Mouse (Mus musculus) left cerebral cortex, adult 2 months (tissue): ENCODE measurements around the gene Mss51. TPM values are rescaled to one million over a fixed set of nuclear protein-coding genes. Genes with fewer than 3 reads are reported as not detected.
A peak's percentile ranks its signal among the peaks of the same experiment; 100 is the strongest.

ENCODE experiments used
- DNase-seq, 2 experiments: peaks; one replicate each; pipeline ENCODE4 v3.0.0; 2021 to 2022; ENCODE audit warnings: low spot score in 2 of 2, mixed read lengths in 1 of 2; ENCODE audit errors: extremely low spot score in 1 of 2
- H3K27ac ChIP-seq: fragments of 200-600 bp; 2 replicates; pipeline ENCODE4 v1.8.1; 2022
- H3K4me3 ChIP-seq: fragments of 200-600 bp; 2 replicates; pipeline ENCODE4 v1.8.1; 2022
- CTCF ChIP-seq: fragments of 200-600 bp; IDR thresholded peaks from 2 replicates; pipeline ENCODE4 v1.8.1; 2022; ENCODE audit warnings: antibody characterized with exemption, mild to moderate bottlenecking, moderate library complexity
- intact Hi-C: fragments of 180-260 bp; cut with DNase I; formaldehyde crosslinking; loops from one replicate; pipeline ENCODE4 v1.15.1; 2025
- total RNA-seq, 2 experiments: library from RNA; stranded (reverse); gene quantifications; 2 replicates each; pipeline ENCODE4 v1.2.3; 2021

Mss51 gene
- total RNA-seq, 2 experiments from 2014 or later = 0.97 to 1.2 TPM

DNA sequence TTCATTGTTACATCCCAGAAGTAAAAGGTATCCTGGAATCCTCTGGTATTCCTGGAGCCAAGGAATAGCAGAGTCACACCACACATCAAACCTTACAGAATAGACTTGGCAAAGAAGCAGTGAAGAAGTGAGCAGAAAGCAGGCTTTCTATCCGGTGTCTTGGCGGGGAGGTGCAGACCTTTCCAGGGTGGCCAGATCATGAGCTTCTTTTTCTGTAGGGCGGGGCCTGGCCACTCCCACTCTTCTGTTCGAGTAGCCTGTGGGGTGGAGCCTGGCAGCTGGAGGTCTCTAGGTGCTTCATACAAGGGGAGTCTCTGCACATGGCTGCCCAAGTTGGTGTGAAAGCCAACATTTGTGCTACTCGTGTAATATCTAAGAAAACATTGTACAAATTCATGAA, 15.5 kb downstream of the Mss51 start:
- DNase-seq = no peak
- no peak overlapping the region for H3K4me3 ChIP-seq
- no peak overlapping the region for H3K27ac ChIP-seq
- no peak for TF ChIP-seq CTCF
- intact Hi-C loops = no loop called here

DNA sequence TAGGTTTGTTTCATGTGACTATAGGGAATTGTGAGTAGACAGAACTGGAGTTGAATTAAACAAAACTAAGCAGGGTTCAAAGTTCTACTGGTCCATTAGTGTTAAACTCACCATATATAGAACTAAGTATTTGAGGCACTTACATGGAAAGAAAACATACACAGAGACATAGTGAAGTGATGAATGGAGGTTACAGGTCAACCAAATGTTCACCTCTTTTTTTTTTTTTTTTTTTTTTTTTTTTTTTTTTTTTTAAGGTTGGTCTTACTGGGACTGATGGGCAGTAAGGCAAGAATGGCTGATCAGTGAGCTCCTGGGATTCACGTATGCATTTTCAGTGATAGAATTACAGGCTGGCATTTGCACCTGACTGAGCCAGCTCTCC, 16.5 kb downstream of the Mss51 start:
- peak overlapping the region; percentile 61 for H3K4me3 ChIP-seq
- TF ChIP-seq CTCF = no peak
- no peak for DNase-seq
- intact Hi-C loops = no loop called here
- H3K27ac ChIP-seq = peak overlapping the region; percentile 79; the same call in 1 of the 2 replicates

DNA sequence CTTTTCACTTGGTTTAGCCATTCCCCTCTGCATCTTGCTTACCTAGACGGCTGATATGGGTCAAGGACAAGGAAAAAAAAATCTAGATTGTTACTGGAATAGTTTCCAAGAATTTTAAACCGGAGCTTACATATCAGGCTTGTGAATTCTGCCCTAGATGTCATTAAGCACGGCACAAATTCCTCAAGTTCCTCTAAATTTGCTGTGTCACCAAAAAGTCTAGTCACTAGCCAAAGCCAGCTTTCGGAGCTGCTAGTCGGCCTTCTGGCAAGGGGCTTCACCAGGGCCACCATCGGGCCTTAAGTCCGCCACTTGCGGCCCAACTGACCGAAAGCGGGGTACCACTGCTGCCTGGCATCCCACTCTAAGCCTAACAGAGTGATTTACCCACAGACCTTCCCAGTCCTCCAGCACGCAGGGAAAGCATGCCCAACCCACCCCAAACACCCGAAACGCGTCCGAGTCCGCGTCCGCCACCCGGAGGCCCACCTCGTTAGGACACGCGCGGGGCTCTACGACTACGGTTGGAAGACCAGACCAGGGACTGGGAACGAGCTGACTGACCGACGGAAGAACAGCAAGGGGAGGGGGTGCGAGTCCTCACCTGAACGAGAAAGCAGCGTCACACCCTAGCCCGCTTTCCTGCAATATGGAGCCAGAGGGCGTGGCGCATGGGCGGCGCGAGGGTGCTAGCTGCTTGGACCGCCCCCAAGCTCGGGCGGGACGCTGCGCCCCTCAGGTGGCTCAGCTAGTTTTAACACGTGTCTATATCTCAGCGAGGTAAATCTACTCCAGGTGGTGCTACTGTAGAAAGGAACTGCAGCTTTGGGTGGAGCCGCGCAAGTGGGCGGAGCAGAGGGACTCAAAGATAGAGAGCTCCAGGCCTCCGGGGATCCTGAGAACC, 17.2 kb downstream of the Mss51 start, which contains the start of gene Anxa7:
Anxa7 (minus strand) TSS at position 843 of the 904 bp plus-strand sequence.
- DNase-seq = peak; percentile 71 to 73
- Histone ChIP-seq H3K4me3 (peak within 1 kb of the TSS; percentile 61), H3K27ac (peak within 1 kb of the TSS; percentile 79)
- no peak; the same call in 1 of the 2 replicates for TF ChIP-seq CTCF
- intact Hi-C loops = no loop called here

DNA sequence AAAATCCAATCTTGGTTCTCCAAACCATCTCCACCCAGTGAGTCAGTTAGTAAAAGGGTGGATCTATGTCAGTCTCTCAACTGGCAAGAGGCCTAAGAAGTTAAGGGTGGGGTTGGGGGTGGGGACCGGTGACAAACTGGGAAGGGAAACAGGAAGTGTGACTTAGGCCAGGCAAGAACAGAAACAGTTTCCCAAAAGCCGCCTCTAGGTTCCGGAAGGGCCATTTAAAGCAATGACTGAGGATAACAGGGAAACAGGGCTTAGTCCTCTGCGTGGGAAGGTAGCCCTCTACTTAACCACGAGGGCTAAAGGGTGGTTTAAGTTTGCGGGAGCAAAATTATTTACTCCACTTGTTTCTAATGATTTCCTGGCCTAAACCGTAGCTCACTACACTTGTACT, 17.9 kb downstream of the Mss51 start:
- intact Hi-C loops = no loop called here
- H3K27ac ChIP-seq = peak overlapping the region; percentile 79
- no peak for DNase-seq
- TF ChIP-seq CTCF = no peak; the same call in 1 of the 2 replicates
- peak overlapping the region; percentile 61 for H3K4me3 ChIP-seq

DNA sequence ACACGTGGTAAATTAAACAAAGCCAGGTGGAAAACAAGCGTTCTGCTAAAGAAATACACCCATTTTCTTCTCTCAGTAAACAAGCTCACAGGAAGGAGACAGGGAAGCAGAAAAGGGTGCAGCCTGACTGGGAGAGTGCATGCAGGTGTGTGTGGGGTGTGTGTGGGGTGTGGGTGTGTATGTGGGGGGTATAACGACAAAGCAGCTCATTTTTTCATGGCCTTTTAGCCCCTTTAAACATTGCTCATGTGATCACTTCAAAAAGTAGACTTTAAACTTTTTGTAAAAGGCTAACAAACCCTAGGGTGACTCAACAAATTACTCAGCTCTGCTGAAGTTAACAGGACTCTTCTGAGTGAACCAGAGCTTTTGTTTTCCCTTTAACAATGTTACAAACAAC, 18.3 kb downstream of the Mss51 start:
- Histone ChIP-seq H3K4me3 (peak overlapping the region; percentile 61), H3K27ac (no peak overlapping the region; the same call in 1 of the 2 replicates)
- DNase-seq = no peak
- intact Hi-C loops = no loop called here
- TF ChIP-seq CTCF = no peak

DNA sequence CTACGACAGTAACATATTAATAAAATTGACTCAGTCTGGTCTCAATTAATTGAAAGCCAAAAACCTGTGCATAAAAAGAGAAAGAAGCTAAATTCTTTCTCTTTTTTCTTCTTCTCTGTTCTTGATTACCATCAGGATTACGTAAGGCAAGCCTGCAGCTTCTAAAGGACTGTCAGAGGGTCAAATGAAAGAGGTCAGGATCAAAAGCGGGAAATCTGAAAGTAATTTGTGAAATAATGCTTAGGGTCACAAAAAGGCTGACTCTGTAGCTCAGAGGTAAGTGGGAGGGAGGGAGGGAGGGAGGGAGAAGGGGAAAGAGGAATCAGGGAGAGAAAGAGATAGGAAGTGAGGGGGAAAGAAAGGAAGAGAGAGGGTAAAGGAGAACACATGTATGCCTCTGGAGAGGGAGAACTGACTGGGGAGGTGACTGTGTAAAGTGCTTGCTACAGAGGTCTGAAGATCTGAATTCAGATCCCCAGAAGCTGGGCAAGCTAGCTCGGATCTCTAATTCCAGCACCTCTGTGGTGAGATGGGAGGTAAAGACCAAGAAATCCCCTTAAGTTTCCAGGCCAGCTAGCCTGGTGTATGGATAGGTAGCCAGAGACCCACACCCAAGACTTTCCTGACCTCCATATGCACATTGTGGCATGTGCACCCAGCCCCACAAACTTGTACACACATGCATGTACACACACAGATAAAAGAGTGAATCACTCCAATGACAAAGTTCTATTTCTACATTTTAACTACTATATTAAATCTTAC, 19.3 kb downstream of the Mss51 start:
- no peak overlapping the region for H3K4me3 ChIP-seq
- H3K27ac ChIP-seq = no peak overlapping the region
- TF ChIP-seq CTCF = no peak
- intact Hi-C loops = no loop called here
- DNase-seq = no peak

DNA sequence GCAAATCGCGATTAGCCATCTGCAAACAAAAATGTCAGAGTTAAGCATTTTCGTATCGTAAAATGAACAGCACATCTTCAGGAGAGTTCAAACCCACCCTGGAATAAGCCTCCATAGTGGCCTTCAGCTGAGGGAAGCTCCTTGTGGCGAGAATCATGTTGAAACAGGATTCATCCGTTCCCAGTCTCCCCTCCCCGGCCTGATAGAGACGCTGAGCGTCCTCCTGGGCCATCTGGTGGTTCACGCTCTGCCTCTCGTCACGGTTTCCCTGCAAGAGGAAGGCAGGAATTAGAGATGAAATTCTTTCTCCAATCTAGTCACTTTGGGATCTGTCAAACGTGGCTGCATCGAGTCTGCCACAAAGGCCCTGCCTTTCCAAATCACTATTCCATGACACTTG, 36.5 kb downstream of the Mss51 start:
- no peak overlapping the region for H3K4me3 ChIP-seq
- DNase-seq = no peak
- intact Hi-C loops = no loop called here
- H3K27ac ChIP-seq = peak overlapping the region; percentile 40; the same call in 1 of the 2 replicates
- no peak for TF ChIP-seq CTCF

DNA sequence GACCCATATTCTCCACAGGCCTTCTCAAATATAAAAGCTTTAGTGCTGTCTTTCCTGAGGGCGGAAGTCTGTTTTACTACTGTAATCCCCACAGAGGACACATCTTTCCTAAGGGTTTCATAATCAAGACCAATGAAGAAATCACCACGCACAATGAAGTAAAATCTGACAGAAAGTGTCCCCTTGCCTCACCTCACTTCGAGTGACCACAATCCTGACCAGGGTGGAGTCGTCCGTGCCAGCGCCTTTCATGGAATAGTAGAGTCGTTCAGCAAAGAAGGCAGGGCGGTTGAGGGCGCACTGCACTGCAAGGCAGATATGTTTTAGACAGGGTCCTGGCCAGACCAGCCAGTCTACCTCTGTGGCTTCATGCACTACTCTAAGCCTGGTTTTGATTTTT, 38.3 kb downstream of the Mss51 start:
- H3K27ac ChIP-seq = no peak overlapping the region; the same call in 1 of the 2 replicates
- no peak for DNase-seq
- intact Hi-C loops = no loop called here
- H3K4me3 ChIP-seq = no peak overlapping the region
- TF ChIP-seq CTCF = no peak

DNA sequence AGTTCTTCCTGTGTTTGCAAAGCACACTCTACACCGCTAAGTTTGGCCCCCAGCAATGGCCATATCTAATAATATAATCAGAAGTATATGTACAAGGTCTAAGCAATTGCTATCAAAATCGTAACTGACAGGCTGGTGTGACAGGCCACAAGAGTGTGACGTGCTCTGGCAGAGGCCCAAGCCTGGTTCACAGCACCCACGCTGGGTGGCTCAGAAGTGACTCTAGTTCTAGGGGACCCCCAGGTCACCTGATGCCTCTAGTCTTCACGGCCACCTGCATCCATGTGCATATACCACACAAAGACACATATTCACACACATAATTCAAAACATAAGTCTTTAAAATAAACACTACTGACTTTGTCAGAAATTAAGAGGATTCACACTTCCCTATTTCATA, 43.8 kb downstream of the Mss51 start:
- no peak overlapping the region for H3K4me3 ChIP-seq
- DNase-seq = no peak
- intact Hi-C loops = no loop called here
- TF ChIP-seq CTCF = no peak
- H3K27ac ChIP-seq = no peak overlapping the region

DNA sequence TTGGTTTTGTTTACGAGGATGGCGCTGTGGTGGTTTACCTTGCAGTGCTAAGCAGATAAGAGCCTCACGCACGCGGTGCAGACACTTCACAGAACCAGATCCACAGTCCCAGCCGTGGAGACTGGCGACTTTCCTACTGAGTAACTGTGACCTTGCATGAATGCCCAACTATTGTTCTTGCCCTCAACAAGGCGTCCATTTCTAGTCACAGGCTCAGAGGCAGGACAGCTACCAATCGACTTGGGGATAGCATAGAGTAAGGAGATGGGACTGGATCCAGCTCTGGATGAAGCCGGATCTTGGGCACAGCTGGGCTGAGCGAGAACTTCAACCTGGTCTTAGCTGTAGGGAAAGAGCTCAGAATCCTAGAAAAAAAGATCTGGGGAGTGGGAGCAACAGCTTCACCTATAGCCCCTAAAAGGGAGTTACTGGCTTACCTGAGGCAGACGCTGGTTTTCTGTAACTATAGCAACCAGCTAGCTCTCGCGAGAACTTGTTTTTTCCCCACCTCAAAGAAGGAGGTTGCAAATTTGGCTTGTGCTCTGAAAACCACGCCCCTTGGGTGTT, 44.9 kb downstream of the Mss51 start, which contains the start of gene Cfap70:
Cfap70 (minus strand) TSS at position 462 of the 567 bp plus-strand sequence.
- intact Hi-C loops = no loop called here
- peak; percentile 44 to 51 for DNase-seq
- no peak within 1 kb of the TSS; the same call in 1 of the 2 replicates for H3K27ac ChIP-seq
- H3K4me3 ChIP-seq = peak within 1 kb of the TSS; percentile 49
- TF ChIP-seq CTCF = no peak

DNA sequence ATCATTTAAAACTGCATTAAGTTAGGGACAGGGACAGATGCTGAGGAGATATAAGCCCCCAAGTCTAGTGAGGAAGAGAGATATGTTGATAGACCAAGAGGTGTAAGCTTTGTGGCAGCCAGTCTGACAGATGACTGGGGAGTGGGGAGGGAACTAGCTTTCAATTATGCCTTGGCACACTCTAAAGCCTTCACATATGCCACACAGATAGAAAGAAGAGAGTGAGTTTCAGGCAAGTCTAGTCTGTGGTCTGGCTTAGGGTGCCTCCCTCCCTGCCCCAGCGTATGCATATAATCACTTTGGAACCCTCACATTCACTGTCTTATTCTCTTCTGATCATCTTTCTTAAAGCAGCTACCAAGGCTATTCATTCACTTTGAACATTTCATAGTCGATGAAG, 45.4 kb downstream of the Mss51 start:
- TF ChIP-seq CTCF = no peak
- Histone ChIP-seq H3K27ac (no peak overlapping the region; the same call in 1 of the 2 replicates), H3K4me3 (peak overlapping the region; percentile 49)
- DNase-seq = no peak
- intact Hi-C loops = no loop called here
